Mouse (Mus musculus) ES-Bruce4 (cell line): ENCODE measurements at regions not wholly inside any gene's neighbourhood (a gene's known extent, or its start where the extent isn't known, plus 50 kb on each side); places are given as distances from the start of the nearest gene placed in this dataset.

Source experiments
- H3K27ac ChIP-seq: 2 replicates; pipeline ENCODE4 v1.5.1; 2012; ENCODE audit warnings: low read length, inconsistent platforms; ENCODE audit not compliant: insufficient read depth
- H3K27me3 ChIP-seq: 2 replicates; pipeline ENCODE4 v1.6.1; 2012; ENCODE audit warnings: mild to moderate bottlenecking, low read length, inconsistent platforms; ENCODE audit not compliant: control insufficient read depth, poor library complexity, insufficient read depth, severe bottlenecking
- H3K36me3 ChIP-seq: 2 replicates; pipeline ENCODE4 v1.6.1; 2012; ENCODE audit warnings: inconsistent platforms, mild to moderate bottlenecking, low read length, moderate library complexity; ENCODE audit not compliant: control insufficient read depth, poor library complexity, insufficient read depth, severe bottlenecking
- H3K4me1 ChIP-seq: one replicate; pipeline ENCODE4 v1.8.1; 2011; ENCODE audit warnings: low read length; ENCODE audit not compliant: control insufficient read depth, insufficient read depth
- H3K4me3 ChIP-seq: 2 replicates; pipeline ENCODE4 v1.5.1; 2011; ENCODE audit warnings: low read depth, mild to moderate bottlenecking, low read length
- H3K9ac ChIP-seq: 2 replicates; pipeline ENCODE4 v1.6.1; 2012; ENCODE audit warnings: low read depth, mild to moderate bottlenecking, inconsistent platforms; ENCODE audit not compliant: poor library complexity, severe bottlenecking
- H3K9me3 ChIP-seq: replicated peaks from 2 replicates; pipeline ENCODE4 v1.6.1; 2012; ENCODE audit warnings: mild to moderate bottlenecking, low read length, inconsistent platforms; ENCODE audit not compliant: control insufficient read depth, poor library complexity, insufficient read depth, severe bottlenecking
- CTCF ChIP-seq: IDR thresholded peaks from one replicate; pipeline ENCODE4 v1.8.1; 2011; ENCODE audit warnings: low read depth, low read length
- EP300 ChIP-seq: IDR thresholded peaks from 2 replicates; pipeline ENCODE4 v1.6.1; 2011; ENCODE audit warnings: low read depth, low read length; ENCODE audit not compliant: insufficient read depth
- POLR2A ChIP-seq: IDR thresholded peaks from one replicate; pipeline ENCODE4 v1.8.1; 2011; ENCODE audit warnings: low read length; ENCODE audit not compliant: insufficient read depth

DNA sequence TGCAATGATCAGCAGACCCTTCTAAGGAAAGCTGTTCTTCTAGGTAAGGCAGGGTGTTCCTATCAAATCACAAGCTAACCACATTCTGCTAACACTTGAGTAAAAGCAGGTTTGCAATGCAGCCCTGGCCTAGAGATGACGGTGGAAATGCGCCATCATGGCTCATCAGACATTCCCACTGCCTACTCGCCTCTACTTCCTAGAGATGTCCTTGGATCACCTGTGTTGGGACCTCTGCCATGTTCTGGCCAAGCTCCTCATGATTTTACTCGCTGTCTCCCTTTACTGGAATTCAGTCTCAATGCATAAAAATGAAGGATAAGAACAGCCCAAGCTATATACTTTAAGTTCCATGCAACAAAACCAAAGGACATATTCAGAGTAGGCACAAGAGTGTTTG is 1461.3 kb upstream of the Gm6569 start:
- no peak overlapping the region for H3K9ac ChIP-seq
- H3K27me3 ChIP-seq, result no peaks in the 10 kb centered on the region; the same call in 1 of the 2 replicates
- no peaks in the 10 kb centered on the region for H3K36me3 ChIP-seq
- H3K27ac ChIP-seq, result no peak overlapping the region
- H3K4me3 ChIP-seq, result no peak overlapping the region
- no peak for TF ChIP-seq POLR2A
- no peak for TF ChIP-seq CTCF
- TF ChIP-seq EP300, result no peak
- H3K9me3 ChIP-seq, result no peaks in the 10 kb centered on the region
- no peaks in the 10 kb centered on the region for H3K4me1 ChIP-seq

GRCm38 (mm10) chr15:72377201-72377600 is 1457.2 kb upstream of the Gm6569 start:
- no peaks in the 10 kb centered on the region for H3K9me3 ChIP-seq
- H3K27ac ChIP-seq, result no peak overlapping the region
- H3K4me3 ChIP-seq, result no peak overlapping the region
- H3K4me1 ChIP-seq, result no peaks in the 10 kb centered on the region
- H3K36me3 ChIP-seq, result no peaks in the 10 kb centered on the region
- no peak overlapping the region for H3K9ac ChIP-seq
- no peak for TF ChIP-seq EP300
- no peak for TF ChIP-seq CTCF
- no peak for TF ChIP-seq POLR2A
- H3K27me3 ChIP-seq, result no peaks in the 10 kb centered on the region

GRCm38 (mm10) chr15:72379291-72379690 is 1455.1 kb upstream of the Gm6569 start:
- no peak overlapping the region for H3K4me3 ChIP-seq
- no peaks in the 10 kb centered on the region for H3K36me3 ChIP-seq
- TF ChIP-seq POLR2A, result no peak
- no peak for TF ChIP-seq CTCF
- no peak for TF ChIP-seq EP300
- H3K27ac ChIP-seq, result no peak overlapping the region
- H3K9ac ChIP-seq, result no peak overlapping the region
- H3K9me3 ChIP-seq, result no peaks in the 10 kb centered on the region
- H3K4me1 ChIP-seq, result no peaks in the 10 kb centered on the region
- H3K27me3 ChIP-seq, result no peaks in the 10 kb centered on the region

DNA sequence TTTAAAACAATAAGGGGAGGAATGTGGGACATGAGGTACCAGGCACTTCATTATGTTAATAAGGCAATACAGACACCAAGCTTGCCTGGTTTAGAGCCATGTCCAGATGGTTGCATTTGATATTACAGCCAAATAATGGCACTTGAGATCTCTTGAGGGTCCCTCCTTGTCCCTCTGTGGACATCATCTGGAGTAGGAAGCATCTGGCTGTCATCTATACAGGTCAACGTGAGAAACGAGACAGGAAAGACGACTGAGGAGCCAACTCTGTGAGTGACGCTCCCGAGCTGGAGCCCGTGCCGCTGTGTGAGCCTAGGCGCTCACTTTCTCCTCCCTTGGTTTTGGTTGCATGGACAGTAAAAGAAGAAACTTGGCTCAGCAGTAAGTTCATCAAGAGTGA is 1453.2 kb upstream of the Gm6569 start:
- H3K4me3 ChIP-seq, result no peak overlapping the region
- H3K4me1 ChIP-seq, result no peaks in the 10 kb centered on the region
- no peak overlapping the region for H3K9ac ChIP-seq
- H3K27me3 ChIP-seq, result no peaks in the 10 kb centered on the region
- no peak overlapping the region for H3K27ac ChIP-seq
- TF ChIP-seq CTCF (no peak), POLR2A (no peak)
- no peaks in the 10 kb centered on the region for H3K9me3 ChIP-seq
- no peaks in the 10 kb centered on the region for H3K36me3 ChIP-seq

GRCm38 (mm10) chr15:72381744-72382143 is 1452.6 kb upstream of the Gm6569 start:
- Histone ChIP-seq H3K27ac (no peak overlapping the region), H3K36me3 (no peaks in the 10 kb centered on the region), H3K4me3 (no peak overlapping the region), H3K9me3 (no peaks in the 10 kb centered on the region), H3K27me3 (no peaks in the 10 kb centered on the region), H3K4me1 (no peaks in the 10 kb centered on the region), H3K9ac (no peak overlapping the region)
- TF ChIP-seq POLR2A, result no peak
- no peak for TF ChIP-seq EP300
- no peak for TF ChIP-seq CTCF

GRCm38 (mm10) chr15:72382521-72382920 is 1451.8 kb upstream of the Gm6569 start:
- Histone ChIP-seq H3K36me3 (no peaks in the 10 kb centered on the region), H3K27ac (no peak overlapping the region), H3K9ac (no peak overlapping the region), H3K4me1 (no peaks in the 10 kb centered on the region), H3K4me3 (no peak overlapping the region), H3K27me3 (no peaks in the 10 kb centered on the region), H3K9me3 (no peaks in the 10 kb centered on the region)
- TF ChIP-seq POLR2A, result no peak
- no peak for TF ChIP-seq CTCF
- TF ChIP-seq EP300, result no peak

DNA sequence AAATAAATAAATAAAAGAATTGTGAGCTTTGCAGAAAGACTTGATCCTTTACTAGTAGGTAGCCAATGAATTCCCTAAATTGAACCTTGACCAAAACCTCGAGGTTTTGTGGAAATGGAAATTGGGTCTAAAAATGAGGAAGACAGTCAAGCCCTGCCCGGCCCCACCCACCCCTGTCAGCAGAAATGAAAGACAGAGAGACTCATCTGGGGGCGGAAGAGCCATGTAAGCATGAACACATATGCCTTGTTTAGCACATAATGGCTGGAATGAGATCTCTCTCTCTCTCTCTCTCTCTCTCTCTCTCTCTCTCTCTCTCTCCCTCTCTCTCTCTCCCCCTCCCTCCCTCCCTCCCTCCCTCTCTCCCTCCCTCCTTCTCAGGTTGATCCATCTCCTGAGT is 1451.3 kb upstream of the Gm6569 start:
- no peaks in the 10 kb centered on the region for H3K36me3 ChIP-seq
- no peak overlapping the region for H3K4me3 ChIP-seq
- no peaks in the 10 kb centered on the region for H3K27me3 ChIP-seq
- H3K9me3 ChIP-seq, result no peaks in the 10 kb centered on the region
- H3K9ac ChIP-seq, result no peak overlapping the region
- no peaks in the 10 kb centered on the region for H3K4me1 ChIP-seq
- TF ChIP-seq POLR2A (no peak), CTCF (no peak)
- no peak overlapping the region for H3K27ac ChIP-seq
